Mouse (Mus musculus): ENCODE measurements around the gene Iah1. TPM values are rescaled to one million over a fixed set of nuclear protein-coding genes. Genes with fewer than 3 reads are reported as not detected.

Iah1 gene
- polyA plus RNA-seq (2014; fragmentation: Nextera tagmentation; extraction: Ambion mirVana) = 42.9 and 50.2 TPM in 2 replicates

GRCm38 (mm10) chr12:21315923-21316868 lies at the start of gene Iah1:
Gene Iah1 (plus strand): TSS chr12:21316389.
- Histone ChIP-seq H3K36me3 (ENCODE audit: control insufficient read depth, insufficient read depth, low read length) (peaks cover 10% of the 10 kb centered on the region), H3K27me3 (ENCODE audit: control insufficient read depth, insufficient read depth, low read length) (no peaks in the 10 kb centered on the region), H3K4me2 (peak within 1 kb of the TSS; percentile 79), H3K9ac (ENCODE audit: low read depth, low read length) (peak within 1 kb of the TSS; percentile 87), H3K27ac (ENCODE audit: low read depth, low read length) (peak within 1 kb of the TSS; percentile 54), H3K9me3 (replicated peaks; ENCODE audit: control insufficient read depth, low read length) (no peaks in the 10 kb centered on the region), H3K4me3 (ENCODE audit: low read depth, low read length) (peak within 1 kb of the TSS; percentile 81), H3K4me1 (ENCODE audit: control insufficient read depth, insufficient read depth, low read length) (peaks cover 3% of the 10 kb centered on the region; the same call in 1 of the 2 replicates)
- WGBS (ENCODE audit: insufficient replicate concordance) = 2% methylated on average over 59 of the region's 59 CpGs
- ATAC-seq (replicated peaks; ENCODE audit: insufficient number of reproducible peaks, low FRiP score, low TSS enrichment) = peak; percentile 91

- Histone ChIP-seq H3K4me3 (ENCODE audit: low read depth, low read length) (no peak overlapping the region), H3K27me3 (ENCODE audit: control insufficient read depth, insufficient read depth, low read length) (no peaks in the 10 kb centered on the region), H3K9ac (ENCODE audit: low read depth, low read length) (no peak overlapping the region), H3K9me3 (replicated peaks; ENCODE audit: control insufficient read depth, low read length) (no peaks in the 10 kb centered on the region), H3K36me3 (ENCODE audit: control insufficient read depth, insufficient read depth, low read length) (peaks cover 21% of the 10 kb centered on the region), H3K4me1 (ENCODE audit: control insufficient read depth, insufficient read depth, low read length) (no peaks in the 10 kb centered on the region; the same call in 1 of the 2 replicates), H3K27ac (ENCODE audit: low read depth, low read length) (no peak overlapping the region), H3K4me2 (no peak overlapping the region)
- ATAC-seq (replicated peaks; ENCODE audit: insufficient number of reproducible peaks, low FRiP score, low TSS enrichment) = no peak
- 81% methylated on average over 2 of the region's 2 CpGs for WGBS (ENCODE audit: insufficient replicate concordance)
Measured at GRCm38 (mm10) chr12:21266784-21267098, 49.4 kb upstream of the Iah1 start.

- H3K9ac ChIP-seq (ENCODE audit: low read depth, low read length) = no peak overlapping the region
- no peak for ATAC-seq (replicated peaks; ENCODE audit: insufficient number of reproducible peaks, low FRiP score, low TSS enrichment)
- no peak overlapping the region for H3K4me2 ChIP-seq
- H3K36me3 ChIP-seq (ENCODE audit: control insufficient read depth, insufficient read depth, low read length) = peaks cover 18% of the 10 kb centered on the region
- H3K4me3 ChIP-seq (ENCODE audit: low read depth, low read length) = no peak overlapping the region
- H3K27me3 ChIP-seq (ENCODE audit: control insufficient read depth, insufficient read depth, low read length) = no peaks in the 10 kb centered on the region
- no peaks in the 10 kb centered on the region; the same call in 1 of the 2 replicates for H3K4me1 ChIP-seq (ENCODE audit: control insufficient read depth, insufficient read depth, low read length)
- WGBS (ENCODE audit: insufficient replicate concordance) = 88% methylated on average over 8 of the region's 8 CpGs
- H3K9me3 ChIP-seq (replicated peaks; ENCODE audit: control insufficient read depth, low read length) = no peaks in the 10 kb centered on the region
- no peak overlapping the region for H3K27ac ChIP-seq (ENCODE audit: low read depth, low read length)
Measured at GRCm38 (mm10) chr12:21268083-21268616, 48.0 kb upstream of the Iah1 start.

- no peaks in the 10 kb centered on the region for H3K9me3 ChIP-seq (replicated peaks; ENCODE audit: control insufficient read depth, low read length)
- peaks cover 17% of the 10 kb centered on the region for H3K36me3 ChIP-seq (ENCODE audit: control insufficient read depth, insufficient read depth, low read length)
- no peak for ATAC-seq (replicated peaks; ENCODE audit: insufficient number of reproducible peaks, low FRiP score, low TSS enrichment)
- H3K4me1 ChIP-seq (ENCODE audit: control insufficient read depth, insufficient read depth, low read length) = no peaks in the 10 kb centered on the region
- 70% methylated on average over 7 of the region's 7 CpGs for WGBS (ENCODE audit: insufficient replicate concordance)
- no peak overlapping the region for H3K4me3 ChIP-seq (ENCODE audit: low read depth, low read length)
- H3K27ac ChIP-seq (ENCODE audit: low read depth, low read length) = no peak overlapping the region
- no peak overlapping the region for H3K9ac ChIP-seq (ENCODE audit: low read depth, low read length)
- H3K4me2 ChIP-seq = no peak overlapping the region
- H3K27me3 ChIP-seq (ENCODE audit: control insufficient read depth, insufficient read depth, low read length) = no peaks in the 10 kb centered on the region
Measured at GRCm38 (mm10) chr12:21274446-21274845, 41.7 kb upstream of the Iah1 start.

GRCm38 (mm10) chr12:21277352-21277864 lies 38.8 kb upstream of the Iah1 start:
- no peaks in the 10 kb centered on the region for H3K4me1 ChIP-seq (ENCODE audit: control insufficient read depth, insufficient read depth, low read length)
- H3K36me3 ChIP-seq (ENCODE audit: control insufficient read depth, insufficient read depth, low read length) = peaks cover 2% of the 10 kb centered on the region; the same call in 1 of the 2 replicates
- H3K4me3 ChIP-seq (ENCODE audit: low read depth, low read length) = no peak overlapping the region
- H3K27ac ChIP-seq (ENCODE audit: low read depth, low read length) = no peak overlapping the region
- no peak overlapping the region for H3K9ac ChIP-seq (ENCODE audit: low read depth, low read length)
- WGBS (ENCODE audit: insufficient replicate concordance) = 77% methylated on average over 1 of the region's 1 CpGs
- H3K27me3 ChIP-seq (ENCODE audit: control insufficient read depth, insufficient read depth, low read length) = no peaks in the 10 kb centered on the region
- H3K9me3 ChIP-seq (replicated peaks; ENCODE audit: control insufficient read depth, low read length) = no peaks in the 10 kb centered on the region
- ATAC-seq (replicated peaks; ENCODE audit: insufficient number of reproducible peaks, low FRiP score, low TSS enrichment) = no peak
- H3K4me2 ChIP-seq = no peak overlapping the region

GRCm38 (mm10) chr12:21284761-21285441 lies 31.3 kb upstream of the Iah1 start, which contains the start of gene Cpsf3:
Gene Cpsf3 (plus strand): TSS chr12:21285391.
- H3K27me3 ChIP-seq (ENCODE audit: control insufficient read depth, insufficient read depth, low read length) = no peaks in the 10 kb centered on the region
- ATAC-seq (replicated peaks; ENCODE audit: insufficient number of reproducible peaks, low FRiP score, low TSS enrichment) = no peak
- no peaks in the 10 kb centered on the region for H3K9me3 ChIP-seq (replicated peaks; ENCODE audit: control insufficient read depth, low read length)
- peak within 1 kb of the TSS; percentile 90 for H3K4me2 ChIP-seq
- no peaks in the 10 kb centered on the region for H3K36me3 ChIP-seq (ENCODE audit: control insufficient read depth, insufficient read depth, low read length)
- H3K4me3 ChIP-seq (ENCODE audit: low read depth, low read length) = peak within 1 kb of the TSS; percentile 91
- H3K4me1 ChIP-seq (ENCODE audit: control insufficient read depth, insufficient read depth, low read length) = peaks cover 10% of the 10 kb centered on the region
- H3K27ac ChIP-seq (ENCODE audit: low read depth, low read length) = peak within 1 kb of the TSS; percentile 86
- 49% methylated on average over 11 of the region's 11 CpGs for WGBS (ENCODE audit: insufficient replicate concordance)
- peak within 1 kb of the TSS; percentile 95 for H3K9ac ChIP-seq (ENCODE audit: low read depth, low read length)

GRCm38 (mm10) chr12:21285508-21286242 lies 30.5 kb upstream of the Iah1 start:
- Histone ChIP-seq H3K27me3 (ENCODE audit: control insufficient read depth, insufficient read depth, low read length) (no peaks in the 10 kb centered on the region), H3K9me3 (replicated peaks; ENCODE audit: control insufficient read depth, low read length) (no peaks in the 10 kb centered on the region), H3K9ac (ENCODE audit: low read depth, low read length) (peak overlapping the region; percentile 72), H3K4me2 (peak overlapping the region; percentile 90), H3K36me3 (ENCODE audit: control insufficient read depth, insufficient read depth, low read length) (no peaks in the 10 kb centered on the region), H3K4me1 (ENCODE audit: control insufficient read depth, insufficient read depth, low read length) (peaks cover 10% of the 10 kb centered on the region), H3K4me3 (ENCODE audit: low read depth, low read length) (peak overlapping the region; percentile 91), H3K27ac (ENCODE audit: low read depth, low read length) (peak overlapping the region; percentile 86)
- WGBS (ENCODE audit: insufficient replicate concordance) = under 1% methylated on average over 42 of the region's 47 CpGs
- peak; percentile 82 for ATAC-seq (replicated peaks; ENCODE audit: insufficient number of reproducible peaks, low FRiP score, low TSS enrichment)

- peak within 1 kb of the TSS; percentile 86 for H3K27ac ChIP-seq (ENCODE audit: low read depth, low read length)
- peak within 1 kb of the TSS; percentile 91 for H3K4me3 ChIP-seq (ENCODE audit: low read depth, low read length)
- peaks cover 10% of the 10 kb centered on the region for H3K4me1 ChIP-seq (ENCODE audit: control insufficient read depth, insufficient read depth, low read length)
- H3K27me3 ChIP-seq (ENCODE audit: control insufficient read depth, insufficient read depth, low read length) = no peaks in the 10 kb centered on the region
- H3K9ac ChIP-seq (ENCODE audit: low read depth, low read length) = peak within 1 kb of the TSS; percentile 95
- H3K4me2 ChIP-seq = peak within 1 kb of the TSS; percentile 90
- under 1% methylated on average over 28 of the region's 28 CpGs for WGBS (ENCODE audit: insufficient replicate concordance)
- H3K9me3 ChIP-seq (replicated peaks; ENCODE audit: control insufficient read depth, low read length) = no peaks in the 10 kb centered on the region
- peak; percentile 92 for ATAC-seq (replicated peaks; ENCODE audit: insufficient number of reproducible peaks, low FRiP score, low TSS enrichment)
- H3K36me3 ChIP-seq (ENCODE audit: control insufficient read depth, insufficient read depth, low read length) = no peaks in the 10 kb centered on the region
Measured at GRCm38 (mm10) chr12:21286243-21286622, 30.0 kb upstream of the Iah1 start, which contains the start of gene Itgb1bp1. Gene Itgb1bp1 (minus strand): TSS chr12:21286284.
